Mouse (Mus musculus): ENCODE results near the gene Spic.

Spic gene

DNA sequence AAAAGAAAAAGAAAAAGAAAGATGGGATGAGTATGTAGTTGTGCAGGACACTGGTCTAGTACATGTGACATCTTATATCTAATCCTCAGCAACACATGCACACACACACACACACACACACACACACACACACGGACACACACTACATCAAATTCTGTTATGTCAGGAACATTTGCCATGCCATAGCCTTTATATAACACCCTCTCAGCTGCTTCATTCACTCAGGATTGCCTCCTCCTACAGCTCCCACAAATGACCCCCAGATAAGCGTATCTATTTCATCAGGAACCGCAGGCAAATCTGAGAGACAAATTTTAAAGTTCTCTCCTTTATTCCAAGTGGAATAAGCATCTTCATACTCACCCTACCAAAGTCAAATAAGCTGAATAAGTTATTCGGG is 25.9 kb downstream of the Spic start:
- DNase-seq (ENCODE audit: low read depth, low spot score) = no peak

DNA sequence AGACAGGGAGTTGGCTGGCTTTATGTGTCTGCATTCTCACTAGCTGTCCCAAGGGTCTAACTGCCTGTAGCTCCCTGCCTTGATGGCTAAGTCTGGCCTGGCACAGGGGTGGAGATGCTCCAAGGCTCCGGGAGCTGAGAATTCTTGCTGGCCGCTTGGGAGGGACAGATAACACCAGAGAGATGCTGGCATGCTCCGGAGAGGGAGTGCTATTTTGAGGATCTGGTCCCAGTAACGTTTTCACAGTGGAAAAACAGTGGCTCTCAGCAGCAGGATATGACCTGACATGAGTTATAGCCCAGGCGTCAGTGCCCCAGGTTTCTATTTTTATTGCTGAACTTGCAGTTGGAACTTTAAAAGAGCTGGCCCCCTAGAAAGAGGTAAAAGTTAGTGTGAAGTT is 39.4 kb downstream of the Spic start:
- no peak for DNase-seq (ENCODE audit: low read depth, low spot score)

DNA sequence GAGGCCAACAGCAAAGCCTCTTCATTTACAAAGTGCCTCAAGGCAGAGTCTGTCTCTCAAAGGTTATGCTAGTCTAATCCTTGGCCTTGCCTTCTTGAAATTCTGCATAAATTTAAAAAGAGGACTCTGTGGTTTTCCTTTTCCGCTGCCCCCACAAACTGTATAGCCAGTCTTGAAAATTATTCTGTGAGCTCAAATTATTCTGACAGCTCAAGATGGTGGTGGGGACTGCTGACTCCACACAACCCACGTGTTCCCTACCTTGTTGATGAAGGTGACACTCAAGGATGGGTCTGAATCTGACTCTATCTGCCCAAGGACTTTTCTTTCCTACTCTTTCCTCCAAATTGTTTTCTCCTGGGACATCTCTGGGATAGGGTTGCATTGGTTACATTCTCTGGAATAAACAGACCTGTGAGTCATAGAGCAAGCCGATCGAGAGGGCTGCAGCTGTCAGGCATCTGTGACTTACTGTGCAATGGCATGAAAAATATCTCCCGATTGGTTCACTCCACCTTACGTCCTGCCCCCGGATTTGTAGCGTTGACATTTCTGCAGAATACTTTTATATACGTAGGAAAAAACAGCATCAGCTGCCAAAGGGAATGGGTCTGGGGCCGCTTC is 53.4 kb downstream of the Spic start:
- DNase-seq (ENCODE audit: low read depth, low spot score) = no peak

DNA sequence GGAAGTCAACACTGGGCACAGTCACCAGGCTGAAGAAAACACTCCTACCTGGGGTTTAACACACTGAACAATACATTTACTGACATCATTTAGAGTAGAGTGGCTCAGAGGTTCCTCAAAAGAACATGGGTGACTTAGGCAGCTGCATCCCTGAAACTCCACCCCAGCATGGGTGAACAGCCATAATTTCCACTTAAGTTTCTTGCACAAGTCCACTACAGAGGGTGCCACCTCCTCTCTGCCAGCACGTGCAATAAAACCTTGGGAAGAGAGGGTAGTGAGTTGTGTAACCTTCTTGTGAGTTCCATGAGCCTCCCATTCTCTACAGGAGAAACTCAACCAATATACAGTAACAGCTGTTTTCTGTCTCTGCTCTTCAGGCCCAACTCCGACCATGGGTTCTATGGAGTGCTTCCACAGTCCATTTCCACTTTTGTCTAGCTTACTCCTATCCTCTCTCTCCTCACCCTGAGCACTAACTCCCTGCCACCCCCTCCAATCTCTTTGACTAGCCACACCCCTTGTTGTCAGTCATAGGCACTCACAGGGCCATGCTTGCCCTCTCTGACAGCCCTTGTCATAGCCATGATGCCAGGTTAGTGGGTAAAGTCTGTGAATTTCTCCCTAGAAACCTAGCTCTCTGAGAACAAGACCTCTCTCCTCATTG is 54.0 kb downstream of the Spic start:
- no peak for DNase-seq (ENCODE audit: low read depth, low spot score)

DNA sequence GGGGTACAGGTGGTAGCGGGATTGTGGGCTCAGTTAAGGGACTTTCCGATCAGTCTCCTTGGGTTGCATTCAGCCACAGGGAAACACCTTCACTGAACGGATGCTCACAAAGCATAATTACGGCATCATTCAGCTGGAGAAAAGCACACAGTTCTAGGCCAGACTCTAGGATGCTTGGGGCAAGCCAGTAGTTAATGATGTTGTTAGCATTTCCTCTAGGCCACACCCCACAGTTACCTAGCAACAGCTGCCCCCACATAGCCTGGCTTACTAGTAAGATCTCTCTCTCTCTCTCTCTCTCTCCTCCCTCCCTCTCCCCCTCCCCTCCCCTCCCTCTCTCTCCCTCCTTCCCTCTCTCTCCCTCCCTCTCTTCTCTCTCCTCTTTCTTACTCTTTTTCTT is 57.8 kb downstream of the Spic start:
- peak; percentile 66 for DNase-seq (ENCODE audit: low read depth, low spot score)

DNA sequence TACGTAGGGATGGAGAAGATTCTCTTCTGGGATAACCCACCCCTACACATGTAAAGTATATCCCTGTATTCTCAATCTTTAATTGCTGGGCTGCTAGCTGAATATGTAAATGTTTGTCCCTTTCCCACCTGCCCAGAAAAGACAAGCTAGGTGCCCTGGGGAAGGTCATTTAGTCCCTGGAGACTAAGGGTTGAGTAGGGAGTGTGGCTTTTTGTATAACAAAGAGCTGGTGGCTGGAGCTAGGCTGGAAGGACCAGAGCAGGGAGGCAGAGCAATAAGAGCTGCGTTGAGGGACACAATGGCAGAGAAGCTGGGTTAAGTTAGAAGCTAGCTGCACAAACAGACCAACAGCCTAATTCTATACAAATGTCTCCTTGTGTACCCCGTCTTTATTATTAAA is 58.6 kb downstream of the Spic start:
- peak; percentile 81 for DNase-seq (ENCODE audit: low read depth, low spot score)

Data from ZHBTc4 (cell line).